Mouse (Mus musculus) G1E (cell line): ENCODE measurements around the gene Tubb3.

Experiments
- CTCF ChIP-seq: IDR thresholded peaks from 2 replicates; pipeline ENCODE4 v1.5.1; 2012; ENCODE audit warnings: low read depth, low read length, inconsistent platforms, mixed read lengths
- POLR2AphosphoS5 ChIP-seq: IDR thresholded peaks from 2 replicates; pipeline ENCODE4 v1.6.1; 2012; ENCODE audit warnings: low read depth, low read length, inconsistent platforms; ENCODE audit not compliant: insufficient replicate concordance

GRCm38 (mm10) chr8:123421325-123421724 lies 10.1 kb downstream of the Tubb3 start:
- no peak for TF ChIP-seq CTCF
- TF ChIP-seq POLR2AphosphoS5: no peak
